Mouse (Mus musculus) heart, adult 8-10 months (tissue): ENCODE measurements around the gene Cse1l. TPM values are rescaled to one million over a fixed set of nuclear protein-coding genes. Genes with fewer than 3 reads are reported as not detected.

Experiments
- DNase-seq: peaks from one replicate; pipeline ENCODE4 v3.0.0; 2022; ENCODE audit warnings: low spot score
- total RNA-seq, 4 experiments: library from RNA; stranded (reverse); gene quantifications; 2 replicates each; pipeline ENCODE4 v1.2.4; 2022

Cse1l gene
- total RNA-seq = 10 to 100 TPM; 36.1 to 50.8 (median 40.1) TPM

DNA sequence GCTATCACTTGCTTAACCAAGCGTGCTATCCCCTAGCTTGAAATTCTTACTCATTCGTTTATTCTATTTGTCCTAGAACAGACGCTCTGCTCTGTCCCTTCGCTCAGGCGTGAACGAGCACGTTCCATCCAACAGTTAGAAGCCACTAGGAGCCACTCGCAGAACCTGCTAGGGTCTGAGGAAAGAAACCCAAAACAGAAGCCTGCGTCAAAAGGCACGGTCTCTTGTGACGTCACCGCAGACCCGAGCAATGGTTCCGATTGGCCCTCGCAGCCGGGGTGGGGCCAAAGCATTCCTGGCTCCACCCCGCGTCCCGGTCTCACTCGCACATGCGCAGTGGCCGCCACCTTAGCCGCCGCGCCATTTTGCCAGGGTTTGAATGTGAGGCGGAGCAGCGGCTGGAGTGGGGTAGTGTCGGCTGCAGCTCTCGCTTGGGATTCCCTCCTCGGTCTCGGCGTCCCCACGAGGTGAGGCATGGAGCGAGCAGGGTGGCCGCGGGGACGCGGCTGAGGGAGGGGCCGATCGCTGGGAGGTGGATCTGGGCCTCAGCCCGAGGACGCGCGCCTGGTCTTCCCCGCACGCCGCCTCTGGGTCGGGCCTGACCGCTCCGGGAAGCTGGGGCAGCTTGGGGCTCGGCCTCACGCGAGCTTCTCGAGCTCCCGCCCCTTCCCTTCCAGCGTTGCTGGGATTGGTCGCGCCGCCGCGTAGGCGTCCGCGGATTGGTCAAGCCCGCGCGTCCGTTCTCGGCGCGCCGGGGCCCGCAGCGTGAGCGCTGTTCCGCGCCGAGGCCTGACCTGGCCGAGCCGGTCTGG lies at the start of gene Cse1l:
Cse1l (plus strand) TSS at position 330 of the 812 bp plus-strand sequence.
- peak; percentile 95 for DNase-seq

DNA sequence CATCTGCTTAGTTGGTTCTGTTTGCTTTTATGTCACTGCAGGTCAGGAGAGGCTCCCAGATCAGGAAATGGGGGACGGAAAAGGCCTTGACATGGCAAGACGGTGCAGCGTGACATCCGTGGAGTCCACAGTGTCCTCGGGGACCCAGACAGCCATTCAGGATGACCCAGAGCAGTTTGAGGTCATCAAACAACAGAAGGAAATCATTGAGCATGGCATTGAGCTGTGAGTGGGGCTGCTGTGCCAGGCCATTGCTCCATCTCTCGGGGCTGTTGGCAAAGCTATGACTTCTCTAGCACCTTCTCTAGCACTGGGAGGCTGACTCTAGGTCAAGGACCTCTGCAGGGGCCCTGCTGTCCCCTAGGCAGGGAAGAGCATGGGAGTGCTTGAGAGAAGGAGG lies 49.5 kb upstream of the Cse1l start:
- no peak for DNase-seq

DNA sequence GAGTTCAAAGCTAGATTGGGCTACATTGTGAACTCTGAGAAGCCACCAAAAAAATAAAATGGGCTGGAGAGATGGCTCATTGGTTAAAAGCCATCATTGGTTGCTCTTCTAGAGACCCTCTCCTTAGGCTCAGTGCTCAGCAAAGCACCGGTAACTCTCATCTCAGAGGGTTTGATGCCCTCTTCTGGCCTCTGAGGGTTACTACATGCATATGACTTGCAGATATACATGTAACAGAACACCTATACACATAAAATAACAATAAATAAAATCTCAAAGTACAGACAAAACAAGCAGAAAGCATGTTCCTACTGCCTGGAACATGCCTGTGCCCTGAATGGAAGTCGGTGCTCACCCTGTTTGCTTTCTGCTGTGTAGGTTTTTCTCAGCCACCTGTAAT lies 48.7 kb upstream of the Cse1l start:
- DNase-seq = no peak

DNA sequence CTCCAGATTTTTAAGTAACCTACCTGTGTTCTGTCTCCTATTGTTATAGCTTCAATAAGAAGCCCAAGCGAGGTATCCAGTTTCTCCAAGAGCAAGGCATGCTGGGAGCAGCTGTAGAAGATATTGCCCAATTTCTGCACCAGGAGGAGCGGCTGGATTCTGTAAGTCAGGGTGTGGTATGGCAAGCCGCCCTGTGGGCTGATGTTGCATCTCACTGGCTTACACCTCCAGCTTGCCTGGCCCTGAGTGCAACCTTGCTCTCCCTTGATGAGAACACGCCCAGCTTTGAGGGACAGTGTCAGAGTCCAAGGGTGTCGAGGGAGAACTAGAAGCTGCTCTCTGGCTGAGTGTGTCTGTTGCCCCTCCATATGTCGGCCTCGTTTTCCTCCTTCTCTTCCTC lies 46.6 kb upstream of the Cse1l start:
- no peak for DNase-seq

DNA sequence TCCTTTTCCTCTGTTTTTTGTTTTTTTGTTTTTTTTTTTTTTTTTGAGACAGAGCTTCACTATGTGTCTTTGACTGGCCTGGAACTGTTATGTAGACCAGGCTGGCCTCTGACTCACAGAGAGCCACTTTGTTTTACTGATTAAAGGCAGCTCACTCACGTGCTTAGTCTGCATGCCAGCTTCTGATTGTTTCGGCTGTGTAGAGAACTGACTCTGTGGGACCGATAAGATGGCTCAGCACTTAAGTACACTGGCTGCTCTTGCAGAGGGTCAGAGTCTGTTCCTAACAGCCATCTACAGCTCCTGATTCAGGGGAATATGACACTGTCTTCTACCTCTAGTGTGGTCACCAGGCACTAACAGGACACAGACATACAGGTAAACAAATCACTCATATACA lies 43.3 kb upstream of the Cse1l start:
- DNase-seq = no peak

DNA sequence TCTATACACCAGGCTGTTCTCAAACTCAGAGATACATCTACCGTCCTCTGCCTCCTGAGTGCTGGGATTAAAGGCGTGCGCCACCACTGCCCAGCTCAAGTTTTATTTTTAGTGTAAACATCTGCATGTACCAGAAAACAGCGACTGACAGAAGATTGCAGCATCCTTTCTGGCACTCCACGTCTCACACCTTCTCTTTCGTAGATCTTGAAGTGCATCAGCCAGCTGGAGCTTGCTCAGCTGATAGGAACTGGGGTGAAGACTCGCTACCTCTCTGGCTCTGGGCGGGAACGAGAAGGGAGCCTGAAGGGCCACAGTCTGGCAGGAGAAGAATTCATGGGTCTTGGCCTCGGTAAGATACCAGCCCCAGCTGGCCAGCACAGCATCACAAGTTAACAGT lies 40.4 kb upstream of the Cse1l start:
- no peak for DNase-seq

DNA sequence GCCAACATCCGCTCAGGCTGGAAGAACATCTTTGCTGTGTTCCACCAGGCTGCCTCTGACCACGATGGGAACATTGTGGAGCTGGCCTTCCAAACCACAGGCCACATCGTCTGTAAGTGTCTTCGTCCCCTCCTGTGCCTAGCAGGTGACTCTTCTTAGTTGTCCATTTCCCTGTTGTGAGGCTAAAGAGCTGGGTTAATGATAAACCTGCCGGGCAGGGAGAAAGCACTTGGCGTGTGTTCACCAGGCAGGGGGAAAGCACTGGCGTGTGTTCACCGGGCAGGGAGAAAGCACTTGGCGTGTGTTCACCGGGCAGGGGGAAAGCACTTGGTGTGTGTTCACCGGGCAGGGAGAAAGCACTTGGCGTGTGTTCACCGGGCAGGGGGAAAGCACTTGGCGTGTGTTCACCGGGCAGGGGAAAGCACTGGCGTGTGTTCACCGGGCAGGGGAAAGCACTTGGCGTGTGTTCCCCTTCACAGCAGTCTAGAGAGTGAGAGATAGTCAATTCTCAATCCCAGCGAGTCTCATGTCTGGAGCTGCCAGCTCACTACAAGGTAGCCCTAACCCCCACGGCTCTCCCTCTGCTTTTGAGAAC lies 35.5 kb upstream of the Cse1l start:
- DNase-seq = no peak

DNA sequence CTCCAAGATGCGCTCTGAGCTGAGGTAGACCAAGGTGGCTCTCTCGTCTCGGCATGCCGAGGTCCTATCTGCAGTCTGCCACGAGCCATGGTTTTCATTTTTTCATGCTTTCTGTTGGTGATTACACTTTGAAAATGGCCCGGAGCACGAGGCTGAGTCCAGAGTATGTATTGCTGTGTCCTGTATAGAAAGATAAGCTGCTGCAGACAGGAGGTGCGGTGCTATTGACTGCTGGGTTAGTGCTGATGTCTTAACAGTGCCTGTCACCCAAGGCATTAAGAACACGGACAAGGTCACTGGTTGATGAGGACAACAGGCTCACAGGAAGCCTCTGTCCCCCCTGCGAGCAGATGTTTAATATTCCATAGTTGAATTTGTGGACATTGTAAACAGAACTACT lies 34.9 kb upstream of the Cse1l start:
- no peak for DNase-seq

DNA sequence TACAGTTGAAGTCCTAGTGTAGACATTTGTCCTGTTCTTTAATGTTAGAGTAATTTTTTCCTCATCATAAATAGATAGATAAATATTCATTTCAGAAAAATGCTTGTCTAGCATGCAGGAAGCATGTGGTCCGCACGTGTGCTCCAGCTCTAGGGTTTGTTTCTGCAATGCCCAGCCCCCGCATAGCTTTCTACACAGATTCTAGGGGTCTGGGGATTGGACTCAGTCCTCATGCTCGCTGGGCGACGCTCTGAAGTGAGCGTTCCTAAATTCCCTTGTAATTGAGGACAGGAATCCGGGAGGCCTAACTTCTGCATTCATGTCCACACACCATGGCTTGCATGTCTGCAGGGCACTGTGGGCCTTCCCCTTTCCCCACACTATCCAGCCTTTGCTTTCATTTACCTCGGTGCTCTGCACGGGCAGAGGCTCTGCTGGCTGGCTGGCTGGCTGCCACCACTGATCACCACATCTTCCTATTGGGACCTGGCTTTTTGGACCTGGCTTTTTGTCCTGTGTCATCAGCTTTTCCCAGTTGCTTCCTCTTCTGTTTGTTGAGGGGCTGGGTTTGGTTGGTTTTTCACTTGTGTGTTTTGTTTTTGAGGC lies 31.1 kb upstream of the Cse1l start:
- DNase-seq = no peak

DNA sequence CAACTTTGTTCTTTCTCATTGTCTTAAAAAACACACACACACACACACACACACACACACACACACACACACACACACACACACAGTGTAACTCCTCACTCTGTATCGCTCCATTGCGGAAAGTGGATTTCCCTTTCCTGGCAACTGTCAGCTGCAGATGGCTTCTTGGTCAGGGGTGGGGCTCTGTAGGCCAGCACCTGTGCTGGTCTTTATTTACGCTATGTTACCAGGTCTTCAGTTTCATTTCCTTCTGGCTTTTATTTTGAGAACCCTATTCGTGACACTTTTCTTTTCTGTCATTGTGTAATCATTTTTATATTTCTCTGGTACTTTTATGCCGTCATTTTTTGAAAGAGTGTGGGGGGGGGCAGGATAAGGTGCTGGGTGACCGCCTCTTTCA lies 30.3 kb upstream of the Cse1l start:
- DNase-seq = no peak

DNA sequence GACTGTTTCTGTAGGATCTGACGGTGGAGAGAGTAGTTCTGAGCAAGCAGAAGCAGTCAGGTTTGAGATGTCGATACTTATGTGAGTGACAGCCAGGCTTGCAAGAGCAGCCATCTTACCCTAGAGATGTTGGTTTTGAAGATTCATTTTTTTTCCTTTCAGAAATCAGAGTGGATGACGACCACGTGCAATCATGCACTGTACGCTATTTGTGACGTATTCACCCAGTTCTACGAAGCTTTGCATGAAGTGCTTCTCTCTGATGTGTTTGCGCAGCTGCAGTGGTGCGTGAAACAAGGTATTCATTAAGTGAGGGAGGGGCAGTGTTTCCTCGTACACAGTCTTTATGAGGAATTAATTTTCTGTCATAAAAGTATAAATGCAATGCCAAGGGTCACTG lies 29.5 kb upstream of the Cse1l start:
- no peak for DNase-seq

DNA sequence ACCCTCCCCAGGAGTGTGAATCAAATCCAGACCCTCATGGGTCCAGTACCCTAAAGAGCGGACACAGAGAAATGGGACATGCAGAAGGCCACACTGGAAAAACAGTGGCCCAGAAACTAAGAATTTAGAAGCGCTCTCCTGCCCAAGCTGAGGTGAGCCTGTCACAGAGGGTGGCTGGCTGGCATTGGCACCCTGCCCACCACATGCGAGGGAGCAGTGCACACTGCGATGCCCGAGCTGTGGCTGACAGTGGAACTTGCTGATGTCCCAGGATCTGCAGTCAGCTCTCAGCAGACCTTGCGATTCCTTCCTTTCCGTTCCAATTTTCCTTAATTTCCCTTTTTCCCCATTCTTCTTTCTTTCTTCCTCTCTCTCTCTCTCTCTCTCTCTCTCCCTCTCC lies 20.8 kb upstream of the Cse1l start:
- DNase-seq = no peak

DNA sequence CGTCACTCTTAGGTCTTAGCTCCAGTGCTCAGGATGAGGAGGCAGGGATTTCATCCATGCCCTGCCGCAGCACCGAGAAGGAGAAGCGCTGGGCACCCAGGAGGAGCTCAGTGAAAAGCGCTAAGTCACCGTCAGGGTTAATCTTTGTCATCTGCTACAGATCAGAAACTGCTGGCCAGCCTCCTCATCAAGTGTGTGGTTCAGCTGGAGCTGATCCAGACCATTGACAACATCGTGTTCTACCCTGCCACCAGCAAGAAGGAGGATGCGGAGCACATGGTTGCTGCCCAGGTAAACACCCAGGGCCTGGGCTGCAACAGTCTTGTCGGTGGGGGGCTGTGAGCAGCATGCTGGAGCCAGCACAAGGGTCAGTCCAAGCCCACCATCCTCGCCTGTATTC lies 20.2 kb upstream of the Cse1l start:
- no peak for DNase-seq

DNA sequence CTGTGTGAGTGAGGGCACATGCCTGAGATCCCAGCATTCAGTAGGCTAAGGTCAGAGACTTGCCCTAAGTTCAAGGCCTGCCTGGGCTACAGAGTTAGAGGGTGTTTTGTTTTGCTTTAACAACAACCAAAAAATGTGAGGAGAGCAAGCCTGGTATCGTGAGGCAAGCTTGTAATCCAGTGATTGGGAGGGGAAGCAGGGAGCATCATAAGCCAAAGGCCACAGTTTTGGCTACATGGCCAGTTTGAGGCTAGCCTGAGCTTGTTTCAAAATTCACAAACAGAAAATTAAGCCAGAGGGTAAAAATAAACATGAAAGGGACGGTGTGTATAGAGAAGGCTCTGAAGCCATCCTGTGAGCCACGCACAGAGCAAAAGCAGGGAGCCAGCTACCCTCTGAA lies 19.6 kb upstream of the Cse1l start:
- no peak for DNase-seq

DNA sequence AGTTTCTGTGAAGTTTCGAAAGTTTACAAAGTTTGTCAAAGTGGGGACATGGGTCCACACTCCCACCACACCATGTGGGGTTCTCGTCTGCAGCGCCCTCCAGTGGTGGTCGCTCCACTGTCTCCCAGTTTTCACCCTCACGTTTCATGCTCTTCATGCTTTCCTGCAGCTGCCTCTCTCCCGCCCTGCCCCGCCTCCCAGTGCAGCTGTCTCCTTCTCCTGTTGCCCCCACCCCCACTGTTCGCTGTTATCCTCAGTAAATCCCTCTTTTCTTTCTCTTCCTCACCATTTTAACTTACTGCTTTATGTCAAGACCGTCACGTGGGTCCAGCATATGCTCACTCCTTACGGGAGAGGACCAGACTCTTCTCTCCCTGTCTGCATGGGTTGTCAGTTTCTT lies 18.0 kb upstream of the Cse1l start:
- no peak for DNase-seq

DNA sequence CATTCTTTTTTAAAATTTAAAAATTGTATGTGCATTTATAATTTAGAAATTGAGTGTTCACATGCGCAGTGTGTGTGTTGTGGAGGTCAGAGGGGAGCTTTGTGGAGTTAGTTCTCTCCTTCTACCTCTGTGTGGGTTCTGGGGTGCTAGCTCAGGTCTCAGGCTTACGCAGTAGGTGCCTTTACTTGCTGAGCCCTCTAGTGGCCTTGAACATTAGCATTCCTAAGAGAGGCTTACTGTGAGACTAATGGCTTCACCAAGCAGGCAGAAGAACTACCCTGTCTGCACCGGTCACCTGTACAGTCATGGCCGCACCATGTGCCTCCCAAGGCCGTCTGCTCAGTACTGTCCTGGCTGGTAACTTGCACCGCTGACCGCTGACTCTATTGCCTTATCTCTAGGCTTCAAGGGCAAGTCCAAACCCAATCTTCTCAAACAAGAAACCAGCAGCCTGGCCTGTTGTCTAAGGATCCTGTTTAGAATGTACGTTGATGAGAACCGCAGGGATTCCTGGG lies 14.4 kb upstream of the Cse1l start:
- no peak for DNase-seq

DNA sequence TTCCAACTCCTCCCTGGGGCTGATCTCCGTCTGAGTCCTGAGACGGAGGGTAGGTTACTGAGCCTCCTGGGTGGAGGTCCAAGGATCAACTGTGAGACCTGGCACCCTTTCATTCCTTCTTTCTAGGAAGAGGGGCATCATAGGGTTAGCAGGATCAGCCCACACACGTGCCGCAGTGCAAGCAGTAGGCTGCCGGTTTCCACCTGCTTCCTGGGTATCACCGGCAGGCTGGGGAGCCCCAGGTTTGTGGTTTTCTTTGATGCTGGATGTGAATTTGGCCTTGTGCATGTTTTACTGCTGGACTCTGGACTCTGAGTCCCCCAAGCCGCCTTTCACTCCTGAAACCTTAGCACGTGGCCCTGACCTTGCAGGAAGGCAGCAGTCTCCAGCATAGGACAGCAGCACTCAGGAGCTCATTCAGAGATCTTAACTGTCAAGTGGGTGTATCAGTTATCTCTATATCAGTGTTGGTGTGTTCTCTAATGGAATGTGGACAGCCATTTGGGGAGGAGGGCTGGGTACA lies 13.6 kb upstream of the Cse1l start:
- no peak for DNase-seq

DNA sequence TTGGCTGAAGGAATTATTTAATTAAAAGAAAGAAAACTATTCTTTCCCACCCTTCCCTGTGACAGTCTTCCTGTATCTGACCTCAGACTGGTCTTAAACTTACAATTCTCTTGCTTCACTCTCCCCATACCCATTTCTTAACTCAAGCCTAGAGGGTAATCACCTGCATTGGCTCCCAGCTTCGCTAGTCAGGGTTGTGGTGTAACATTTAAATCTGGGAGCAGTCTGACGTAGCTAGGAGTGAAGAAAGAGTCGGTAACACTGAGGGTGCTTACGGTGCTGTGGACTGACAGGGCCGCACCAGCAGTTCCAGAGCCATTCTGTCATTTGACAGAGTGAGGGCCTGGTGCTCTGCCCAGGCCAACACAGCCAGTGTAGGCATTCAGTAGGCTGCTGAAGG lies 12.8 kb upstream of the Cse1l start:
- no peak for DNase-seq

DNA sequence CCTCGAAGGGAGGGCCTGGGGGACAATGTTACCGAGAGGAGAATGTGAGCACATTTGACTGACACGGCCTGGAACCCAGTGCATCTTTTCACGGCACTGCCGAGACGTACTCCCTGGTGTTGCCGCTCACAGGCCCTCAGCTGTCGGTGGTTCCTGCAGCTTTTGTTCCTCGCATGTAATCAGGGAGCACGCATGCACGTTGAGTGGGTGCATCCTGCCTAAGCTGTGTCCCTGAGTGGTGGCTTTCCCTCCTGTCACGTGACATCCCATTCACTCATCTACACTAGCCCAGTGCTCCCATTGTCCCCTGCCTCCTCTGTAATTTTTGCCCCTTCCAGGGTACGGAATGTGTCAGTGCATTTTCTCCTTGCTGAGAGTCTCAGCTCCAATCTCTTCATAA lies 9.5 kb upstream of the Cse1l start:
- DNase-seq = no peak

DNA sequence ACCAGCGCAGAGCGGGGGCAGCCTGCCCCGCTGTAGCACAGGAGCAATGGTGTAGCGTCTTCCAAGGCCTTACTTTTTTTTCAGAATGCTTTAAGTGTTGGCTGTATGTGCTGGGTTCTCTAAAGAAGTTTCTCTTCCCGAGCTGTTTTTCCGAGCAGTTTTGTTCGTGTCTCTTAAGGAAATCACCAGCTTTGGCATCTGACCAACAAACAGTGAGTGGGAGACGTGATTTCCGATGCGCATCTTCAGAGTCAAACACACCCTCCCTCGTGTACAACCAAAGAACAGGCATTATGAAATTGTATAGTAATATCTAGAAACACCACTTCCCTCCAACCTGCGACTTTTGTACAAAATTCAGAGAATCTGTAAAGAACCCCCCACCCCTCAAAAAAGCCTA lies 8.9 kb upstream of the Cse1l start:
- DNase-seq = no peak

DNA sequence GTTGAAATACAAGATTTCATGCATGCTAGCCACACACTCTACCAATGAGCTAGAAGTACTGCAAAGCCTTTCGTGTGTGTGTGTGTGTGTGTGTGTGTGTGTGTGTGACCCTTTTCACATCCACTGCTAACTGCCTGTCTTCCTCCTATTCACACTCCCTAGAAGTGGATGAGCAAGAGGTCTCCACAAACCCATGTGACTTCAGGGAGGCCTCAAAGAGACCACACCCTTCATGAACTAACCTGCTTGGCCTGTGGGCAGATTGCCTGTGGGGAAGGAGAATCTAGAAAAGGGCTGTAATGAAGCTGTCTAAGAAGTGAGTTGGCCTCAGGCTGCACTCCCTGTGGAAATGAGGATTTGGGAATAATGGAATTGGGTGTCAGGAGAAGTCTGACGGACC lies 6.7 kb upstream of the Cse1l start:
- no peak for DNase-seq

DNA sequence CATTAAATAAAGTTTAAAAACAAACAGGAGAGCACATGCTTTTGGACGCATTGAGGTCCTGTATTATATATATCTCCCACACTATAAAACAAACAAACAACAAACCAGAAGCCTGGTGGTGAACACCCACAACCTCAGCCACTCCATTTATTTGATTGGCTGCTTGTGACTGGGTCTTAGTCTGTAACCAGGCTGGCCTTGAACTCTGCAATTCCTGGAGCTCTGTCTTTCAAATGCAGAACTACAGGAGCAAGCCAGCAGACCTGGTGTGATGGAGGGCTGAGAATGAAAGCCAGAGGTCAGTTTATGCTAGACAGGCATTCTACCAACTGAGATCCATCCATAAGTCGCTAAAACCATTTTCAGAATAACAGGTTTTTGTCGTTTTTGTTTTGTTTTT lies 6.1 kb upstream of the Cse1l start:
- no peak for DNase-seq
